Mouse (Mus musculus): ENCODE data around the gene Afdn.
"Not testable (repeated sequence)": the region's sequence is repeated elsewhere in the genome, so short reads cannot be mapped to it uniquely, and the experiment has no call there.

The Afdn gene

GRCm38 (mm10) chr17:13907082-13907481 lies 146.7 kb downstream of the Afdn start:
- in situ Hi-C loops (cut with MboI; ENCODE audit: low pct_unique_long_range_greater_than_20kb in 1 of 2, low sequenced_read_pairs in 2 of 2, unreplicated experiment in 1 of 2) = no loop called here

GRCm38 (mm10) chr17:13907681-13908080 lies 147.3 kb downstream of the Afdn start:
- in situ Hi-C loops (cut with MboI; ENCODE audit: low pct_unique_long_range_greater_than_20kb in 1 of 2, low sequenced_read_pairs in 2 of 2, unreplicated experiment in 1 of 2) = no loop called here

GRCm38 (mm10) chr17:13913951-13914350 lies 153.6 kb downstream of the Afdn start:
- in situ Hi-C loops (cut with MboI; ENCODE audit: low pct_unique_long_range_greater_than_20kb in 1 of 2, low sequenced_read_pairs in 2 of 2, unreplicated experiment in 1 of 2) = no loop called here

- in situ Hi-C loops (cut with MboI; ENCODE audit: low pct_unique_long_range_greater_than_20kb in 1 of 2, low sequenced_read_pairs in 2 of 2, unreplicated experiment in 1 of 2) = no loop called here
These were observed 154.2 kb downstream of the Afdn start for GRCm38 (mm10) chr17:13914531-13914930.

GRCm38 (mm10) chr17:13920771-13921170 lies 160.4 kb downstream of the Afdn start:
- in situ Hi-C loops (cut with MboI; ENCODE audit: low pct_unique_long_range_greater_than_20kb in 1 of 2, low sequenced_read_pairs in 2 of 2, unreplicated experiment in 1 of 2) = no loop called here

- in situ Hi-C loops (cut with MboI; ENCODE audit: low pct_unique_long_range_greater_than_20kb in 1 of 2, low sequenced_read_pairs in 2 of 2, unreplicated experiment in 1 of 2) = no loop called here
These were observed 163.1 kb downstream of the Afdn start for GRCm38 (mm10) chr17:13923418-13923817.

- in situ Hi-C loops (cut with MboI; ENCODE audit: low pct_unique_long_range_greater_than_20kb in 1 of 2, low sequenced_read_pairs in 2 of 2, unreplicated experiment in 1 of 2) = no loop called here
These were observed 164.2 kb downstream of the Afdn start for GRCm38 (mm10) chr17:13924588-13924987.

GRCm38 (mm10) chr17:13925931-13926330 lies 165.6 kb downstream of the Afdn start:
- in situ Hi-C loops (cut with MboI; ENCODE audit: low pct_unique_long_range_greater_than_20kb in 1 of 2, low sequenced_read_pairs in 2 of 2, unreplicated experiment in 1 of 2) = no loop called here

- in situ Hi-C loops (cut with MboI; ENCODE audit: low pct_unique_long_range_greater_than_20kb in 1 of 2, low sequenced_read_pairs in 2 of 2, unreplicated experiment in 1 of 2) = no loop called here
These were observed 170.1 kb downstream of the Afdn start for GRCm38 (mm10) chr17:13930421-13930820.

- in situ Hi-C loops (cut with MboI; ENCODE audit: low pct_unique_long_range_greater_than_20kb in 1 of 2, low sequenced_read_pairs in 2 of 2, unreplicated experiment in 1 of 2) = not testable (repeated sequence)
These were observed 175.0 kb downstream of the Afdn start for GRCm38 (mm10) chr17:13935364-13935763.

GRCm38 (mm10) chr17:13937787-13938186 lies 177.4 kb downstream of the Afdn start:
- in situ Hi-C loops (cut with MboI; ENCODE audit: low pct_unique_long_range_greater_than_20kb in 1 of 2, low sequenced_read_pairs in 2 of 2, unreplicated experiment in 1 of 2) = no loop called here

- in situ Hi-C loops (cut with MboI; ENCODE audit: low pct_unique_long_range_greater_than_20kb in 1 of 2, low sequenced_read_pairs in 2 of 2, unreplicated experiment in 1 of 2) = no loop called here
These were observed 178.3 kb downstream of the Afdn start for GRCm38 (mm10) chr17:13938652-13939051.

GRCm38 (mm10) chr17:13939231-13939630 lies 178.9 kb downstream of the Afdn start:
- in situ Hi-C loops (cut with MboI; ENCODE audit: low pct_unique_long_range_greater_than_20kb in 1 of 2, low sequenced_read_pairs in 2 of 2, unreplicated experiment in 1 of 2) = not testable (repeated sequence)

- in situ Hi-C loops (cut with MboI; ENCODE audit: low pct_unique_long_range_greater_than_20kb in 1 of 2, low sequenced_read_pairs in 2 of 2, unreplicated experiment in 1 of 2) = no loop called here
These were observed 180.1 kb downstream of the Afdn start for GRCm38 (mm10) chr17:13940487-13940886.

GRCm38 (mm10) chr17:13948073-13948472 lies 187.7 kb downstream of the Afdn start, which contains the start of gene Gm7168:
Gm7168 (plus strand) TSS chr17:13948373.
- in situ Hi-C loops (cut with MboI; ENCODE audit: low pct_unique_long_range_greater_than_20kb in 1 of 2, low sequenced_read_pairs in 2 of 2, unreplicated experiment in 1 of 2) = not testable (repeated sequence)

GRCm38 (mm10) chr17:13951570-13951969 lies 191.2 kb downstream of the Afdn start:
- in situ Hi-C loops (cut with MboI; ENCODE audit: low pct_unique_long_range_greater_than_20kb in 1 of 2, low sequenced_read_pairs in 2 of 2, unreplicated experiment in 1 of 2) = not testable (repeated sequence)
